Mouse (Mus musculus): ENCODE data around the gene Pced1b.
"Not testable (repeated sequence)": the region's sequence is repeated elsewhere in the genome, so short reads cannot be mapped to it uniquely, and the experiment has no call there.

Gene Pced1b

GRCm38 (mm10) chr15:97246911-97247790, at the start of gene Pced1b, which contains the start of gene Amigo2:
TSS of gene Pced1b (plus strand) at chr15:97247107.
TSS of gene Amigo2 (minus strand) at chr15:97247287.
- peak in 1 of 2 experiments; percentile 44 for DNase-seq (ENCODE audit: low spot score in 2 of 2)

DNA sequence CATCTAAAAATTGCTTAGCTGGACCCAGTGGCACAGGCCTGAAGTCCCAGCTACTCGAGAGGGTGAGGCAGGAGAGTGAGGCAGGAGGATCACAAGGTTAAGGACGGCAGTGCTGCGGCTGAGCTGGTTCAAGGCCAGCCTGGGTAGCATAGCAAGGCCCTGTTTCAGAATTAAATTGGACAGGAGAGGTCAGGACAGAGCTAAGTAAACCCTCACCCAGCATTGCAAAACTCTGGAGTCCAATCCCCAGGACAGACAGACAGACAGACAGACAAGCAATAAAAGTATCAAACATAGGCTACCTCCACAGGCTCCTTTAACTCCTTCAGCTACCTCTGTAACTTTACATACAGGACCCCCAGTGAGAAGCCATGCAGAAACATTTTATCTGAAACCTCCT, 42.0 kb upstream of the Pced1b start:
- no peak for DNase-seq (ENCODE audit: low spot score in 2 of 2)

DNA sequence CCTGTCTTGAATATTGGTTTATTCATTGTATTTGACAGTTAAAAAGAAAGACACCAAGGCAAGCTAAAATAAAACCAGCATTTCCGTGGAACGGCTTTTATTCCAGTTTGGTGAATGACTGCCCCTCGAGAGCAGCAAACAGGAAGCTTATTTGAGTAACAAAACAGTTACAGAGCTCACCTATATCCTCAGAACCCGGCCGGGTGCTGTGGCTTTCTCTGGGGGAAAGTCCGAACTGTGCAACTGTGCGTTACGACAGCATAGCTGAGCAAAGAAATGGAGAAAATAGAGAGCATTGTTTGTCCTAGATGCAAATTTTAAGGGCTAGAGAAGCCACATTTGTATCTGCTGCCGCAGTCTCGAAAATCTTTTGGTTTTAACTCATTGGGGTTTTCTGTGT, 41.1 kb upstream of the Pced1b start:
- no peak for DNase-seq (ENCODE audit: low spot score in 2 of 2)

DNA sequence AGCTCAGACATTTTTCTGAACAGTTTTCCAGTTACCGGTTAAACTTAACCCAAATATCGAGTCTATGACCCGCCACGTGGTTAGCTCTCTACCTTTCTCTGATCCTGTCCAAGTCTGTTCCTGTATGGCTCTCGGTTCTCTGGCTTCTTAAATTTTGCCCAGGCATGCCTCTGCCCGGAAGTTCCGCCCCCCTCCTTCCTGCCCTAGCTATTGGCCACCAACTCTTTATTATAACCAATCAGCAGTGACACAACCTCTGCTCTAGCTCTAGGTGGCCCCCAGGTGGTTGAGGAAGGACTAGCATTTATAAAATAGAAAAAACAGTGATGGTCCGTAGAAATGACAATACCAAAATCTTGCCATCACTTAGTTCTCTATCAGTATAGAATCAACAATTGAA, 40.4 kb upstream of the Pced1b start:
- DNase-seq (ENCODE audit: low spot score in 2 of 2), result no peak

- not testable (repeated sequence) for DNase-seq (ENCODE audit: low spot score in 2 of 2)
Observed at GRCm38 (mm10) chr15:97209754-97210153, 37.2 kb upstream of the Pced1b start.

- no peak for DNase-seq (ENCODE audit: low spot score in 2 of 2)
Observed at GRCm38 (mm10) chr15:97212501-97213477, 34.1 kb upstream of the Pced1b start.

DNA sequence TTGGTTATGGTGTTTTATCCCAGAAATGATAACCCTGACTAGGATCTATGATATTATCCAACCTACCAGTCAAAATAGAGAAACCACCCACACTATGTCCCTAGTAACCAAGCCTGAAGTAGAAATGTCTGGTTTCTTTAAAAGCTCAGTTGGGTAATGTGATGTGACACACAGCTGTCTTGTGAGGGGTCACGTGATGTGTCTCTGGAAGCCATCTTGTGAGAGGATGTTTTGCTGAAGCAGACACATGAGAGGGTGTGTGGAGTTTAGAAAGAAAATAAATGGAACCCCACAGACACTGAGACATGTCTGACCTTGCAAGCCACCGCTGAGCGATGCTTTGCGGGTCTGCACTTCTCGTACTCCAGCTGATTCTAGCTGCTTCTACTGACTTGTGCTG, 30.1 kb upstream of the Pced1b start:
- no peak for DNase-seq (ENCODE audit: low spot score in 2 of 2)

DNA sequence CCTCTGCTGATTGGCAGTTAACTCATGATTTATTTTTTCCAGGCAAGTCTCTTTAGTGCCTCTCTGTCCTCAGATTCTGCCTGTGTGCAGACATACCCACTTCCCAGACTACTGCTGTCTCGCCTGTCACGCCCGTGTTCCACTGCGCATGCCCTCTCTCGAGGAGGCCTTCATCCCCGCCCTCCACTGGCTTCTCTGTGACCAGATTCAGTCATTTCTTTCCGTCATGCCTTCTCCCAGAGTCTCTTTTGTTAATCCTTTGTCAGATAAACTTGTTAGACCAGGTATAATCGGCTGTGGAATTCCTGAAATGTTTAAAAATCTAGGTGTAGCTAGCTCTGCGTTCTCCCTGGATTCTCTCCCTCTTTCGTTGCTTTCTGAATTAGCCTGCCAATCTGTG, 23.5 kb upstream of the Pced1b start:
- no peak for DNase-seq (ENCODE audit: low spot score in 2 of 2)

GRCm38 (mm10) chr15:97224003-97224402, 22.9 kb upstream of the Pced1b start:
- DNase-seq (ENCODE audit: low spot score in 2 of 2), result no peak

DNA sequence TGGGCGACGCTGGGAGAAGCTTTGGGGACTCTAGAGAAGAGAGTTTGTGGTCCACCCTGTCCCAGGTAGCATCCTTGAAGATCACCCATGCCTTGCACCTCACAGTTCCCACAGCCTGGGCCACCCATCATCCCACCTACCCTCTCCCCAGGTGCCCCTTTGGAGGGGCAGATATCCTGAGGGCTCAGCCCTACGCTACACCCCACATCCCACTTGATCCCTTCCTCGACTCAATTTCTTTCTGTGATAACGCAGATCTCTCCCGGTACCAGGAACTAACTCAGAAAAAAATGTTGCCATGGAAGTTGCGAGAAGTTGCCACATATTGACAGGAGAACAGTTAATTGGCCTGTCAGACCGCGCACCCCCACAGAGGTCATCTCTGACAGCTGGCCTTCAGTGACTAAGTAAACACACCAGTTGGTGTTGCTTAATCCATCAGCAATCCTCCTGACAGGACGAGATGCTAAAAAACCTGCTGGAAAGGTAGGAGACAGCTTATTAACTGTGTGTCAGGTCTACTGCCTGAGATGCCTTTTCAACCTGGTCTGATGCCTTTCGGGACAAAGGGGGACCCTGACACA, 17.3 kb upstream of the Pced1b start:
- no peak for DNase-seq (ENCODE audit: low spot score in 2 of 2)

- DNase-seq (ENCODE audit: low spot score in 2 of 2), result no peak
Observed at GRCm38 (mm10) chr15:97234076-97234475, 12.8 kb upstream of the Pced1b start.

- peak in 1 of 2 experiments; percentile 29 for DNase-seq (ENCODE audit: low spot score in 2 of 2)
Observed at GRCm38 (mm10) chr15:97235183-97235582, 11.7 kb upstream of the Pced1b start.

- DNase-seq (ENCODE audit: low spot score in 2 of 2), result no peak
Observed at GRCm38 (mm10) chr15:97236943-97237342, 10.0 kb upstream of the Pced1b start.

DNA sequence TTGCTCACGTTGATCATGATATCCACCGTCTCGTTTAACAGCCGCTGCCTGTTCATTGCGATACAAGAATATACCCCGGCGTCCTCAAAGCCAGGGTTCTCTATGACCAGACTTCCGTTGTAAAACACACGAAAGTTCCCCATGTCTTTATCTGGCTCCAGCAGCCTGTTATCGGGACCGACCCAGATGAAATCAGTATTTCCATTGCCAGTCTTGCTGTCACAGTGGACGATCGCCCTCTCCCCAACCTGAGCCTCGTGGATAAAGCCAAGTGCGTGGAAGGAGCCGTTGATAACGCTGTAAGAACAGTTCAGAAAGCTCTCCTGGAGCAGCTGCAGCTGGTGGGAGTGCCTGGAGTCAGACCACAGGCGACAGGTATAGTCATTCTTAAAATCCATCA, 1.5 kb upstream of the Pced1b start:
- DNase-seq (ENCODE audit: low spot score in 2 of 2), result no peak

DNA sequence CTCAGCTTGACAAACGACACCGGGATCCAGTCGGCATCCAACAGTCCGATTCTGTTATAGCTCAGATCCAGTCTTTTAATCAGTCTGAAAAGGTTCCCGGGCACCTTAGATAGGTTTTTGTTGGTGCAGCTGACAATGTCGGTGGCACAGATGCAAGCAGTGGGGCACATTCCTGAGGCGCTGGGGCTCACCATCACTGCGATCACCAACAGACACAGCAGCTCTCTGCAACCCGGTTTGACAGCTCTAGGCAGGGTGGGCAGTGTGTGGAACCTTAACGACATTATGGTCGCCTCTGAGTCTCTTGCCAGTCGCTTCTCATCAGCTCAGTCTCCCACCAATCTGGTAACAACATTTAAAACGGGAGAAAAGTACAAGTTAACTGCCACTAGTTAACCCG, 651 bp upstream of the Pced1b start:
- no peak for DNase-seq (ENCODE audit: low spot score in 2 of 2)

DNA sequence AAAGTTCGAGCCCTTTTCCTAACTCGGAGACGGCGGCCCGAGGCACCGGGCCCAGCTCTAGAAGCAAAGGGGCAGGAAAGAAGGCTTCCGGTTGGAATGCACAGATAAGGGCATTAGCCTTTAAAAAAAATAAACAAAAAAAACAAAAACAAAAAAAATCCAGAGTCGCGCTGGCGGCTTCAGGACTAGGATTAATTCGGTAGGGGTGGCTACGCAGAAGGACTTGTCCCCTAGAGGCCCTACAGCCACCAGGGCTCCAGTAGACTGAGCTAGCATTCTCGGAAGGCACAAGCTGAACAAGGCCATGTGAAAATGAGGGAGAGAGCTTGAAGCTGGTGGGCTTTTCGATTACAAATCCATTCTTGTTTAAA, 869 bp downstream of the Pced1b start:
- DNase-seq (ENCODE audit: low spot score in 2 of 2), result no peak

GRCm38 (mm10) chr15:97248296-97248695, 1.4 kb downstream of the Pced1b start:
- no peak for DNase-seq (ENCODE audit: low spot score in 2 of 2)

- no peak for DNase-seq (ENCODE audit: low spot score in 2 of 2)
Observed at GRCm38 (mm10) chr15:97249322-97249721, 2.4 kb downstream of the Pced1b start.

DNA sequence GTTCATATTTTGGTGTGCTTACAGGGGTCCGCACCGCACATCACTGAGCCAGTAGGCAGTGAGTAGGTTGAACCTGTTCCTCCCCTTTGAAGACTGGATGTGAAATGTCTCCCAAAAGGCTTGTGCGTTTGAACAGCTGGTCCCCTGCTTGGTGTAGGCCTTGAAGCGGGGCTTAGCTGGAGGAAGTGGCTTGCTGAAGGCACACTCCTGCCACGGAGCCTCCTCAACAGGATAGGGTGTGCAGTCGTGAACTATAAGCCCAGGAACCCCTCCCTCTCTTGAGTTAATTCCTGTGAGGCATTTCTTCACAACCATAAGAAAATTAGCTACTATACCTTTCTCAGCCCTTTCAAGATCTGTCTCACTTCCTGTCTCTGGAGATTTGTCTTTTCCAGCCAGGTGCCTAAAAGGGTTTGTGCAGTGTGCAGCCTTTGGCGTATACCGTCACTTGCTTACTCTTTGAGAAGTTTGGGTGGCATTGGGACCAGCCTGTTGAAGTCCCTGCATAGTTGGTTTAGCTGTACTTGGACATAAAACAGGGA, 5.7 kb downstream of the Pced1b start:
- no peak for DNase-seq (ENCODE audit: low spot score in 2 of 2)

- DNase-seq (ENCODE audit: low spot score in 2 of 2), result no peak
Observed at GRCm38 (mm10) chr15:97254375-97254774, 7.5 kb downstream of the Pced1b start.

GRCm38 (mm10) chr15:97255800-97256199, 8.9 kb downstream of the Pced1b start:
- no peak for DNase-seq (ENCODE audit: low spot score in 2 of 2)

DNA sequence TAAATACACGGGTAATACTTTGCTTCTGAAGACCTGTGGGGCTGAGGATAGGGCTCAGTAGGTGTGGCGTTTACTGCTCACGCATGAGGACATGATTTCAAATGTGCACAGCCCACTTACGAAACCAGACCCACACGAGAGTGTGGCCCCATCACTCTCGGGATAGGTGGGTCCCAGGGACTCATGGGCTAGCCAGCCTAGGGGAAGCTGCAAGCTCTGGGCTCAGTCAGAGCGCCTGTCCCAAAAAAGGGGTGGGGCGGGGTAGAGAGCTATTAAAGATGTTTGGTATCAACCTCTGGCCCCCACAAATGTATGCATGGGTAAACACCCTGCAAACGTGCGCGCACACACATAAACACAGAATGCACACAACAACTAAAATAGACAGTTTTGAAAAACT, 9.5 kb downstream of the Pced1b start:
- DNase-seq (ENCODE audit: low spot score in 2 of 2), result no peak
